Mouse (Mus musculus) intestine, embryonic 16.5 days (tissue): ENCODE measurements around the gene Mgst2. TPM values are rescaled to one million over a fixed set of nuclear protein-coding genes. Genes with fewer than 3 reads are reported as not detected.
A peak's percentile ranks its signal among the peaks of the same experiment; 100 is the strongest.

Source experiments
- ATAC-seq: fragments of 200-750 bp; cut with Nextera tagmentation; 2 replicates; pipeline ENCODE4 v1.8.0; 2017; ENCODE audit warnings: moderate TSS enrichment, moderate library complexity
- H3K27ac ChIP-seq: fragments of 300-500 bp; sonication (generic); 2 replicates; pipeline ENCODE4 v1.5.1; 2014; ENCODE audit warnings: mild to moderate bottlenecking, low read length
- H3K27me3 ChIP-seq: fragments of 300-500 bp; sonication (generic); replicated peaks from 2 replicates; pipeline ENCODE4 v1.6.1; 2014; ENCODE audit warnings: low read length, control low read depth, mixed read lengths; ENCODE audit not compliant: control insufficient read depth, insufficient read depth
- H3K36me3 ChIP-seq: fragments of 300-500 bp; sonication (generic); 2 replicates; pipeline ENCODE4 v1.6.1; 2014; ENCODE audit warnings: low read length, control low read depth; ENCODE audit not compliant: control insufficient read depth, insufficient read depth
- H3K4me1 ChIP-seq: fragments of 300-500 bp; sonication (generic); 2 replicates; pipeline ENCODE4 v1.6.1; 2014; ENCODE audit warnings: low read length, control low read depth, mixed read lengths; ENCODE audit not compliant: control insufficient read depth, insufficient read depth
- H3K4me2 ChIP-seq: fragments of 300-500 bp; sonication (generic); 2 replicates; pipeline ENCODE4 v1.6.1; 2014; ENCODE audit warnings: low read depth, low read length, control low read depth
- H3K4me3 ChIP-seq: fragments of 300-500 bp; sonication (generic); 2 replicates; pipeline ENCODE4 v1.5.1; 2014; ENCODE audit warnings: mild to moderate bottlenecking, low read length
- H3K9ac ChIP-seq: fragments of 300-500 bp; sonication (generic); 2 replicates; pipeline ENCODE4 v1.6.1; 2014; ENCODE audit warnings: low read depth, low read length
- H3K9me3 ChIP-seq: fragments of 300-500 bp; sonication (generic); 2 replicates; pipeline ENCODE4 v1.6.1; 2016; ENCODE audit warnings: low read length, control low read depth; ENCODE audit not compliant: control insufficient read depth
- WGBS: fragments of 180-500 bp; shearing (Covaris S2); extraction: QIAGEN DNeasy Blood & Tissue Kit; methylation state at CpG from one replicate; pipeline ENCODE4 v1.1.7; 2014; 5-methylcytosine and 5-hydroxymethylcytosine counted together
- polyA plus RNA-seq: library from polyadenylated mRNA; unstranded; fragments of >200 nt; fragmentation: Nextera tagmentation; extraction: Ambion mirVana; gene quantifications from 2 replicates; pipeline ENCODE4 v1.2.1, GENCODE M21; 2015

Gene Mgst2
- polyA plus RNA-seq, 1 experiment from 2014 or later: 49.8 TPM

- Histone ChIP-seq H3K9ac (no peak overlapping the region), H3K27me3 (no peaks in the 10 kb centered on the region), H3K4me2 (peak overlapping the region; percentile 4), H3K4me3 (no peak overlapping the region), H3K27ac (no peak overlapping the region), H3K36me3 (no peaks in the 10 kb centered on the region), H3K9me3 (no peaks in the 10 kb centered on the region), H3K4me1 (peaks cover 20% of the 10 kb centered on the region)
- ATAC-seq: no peak
- 50% methylated on average over 6 of the region's 6 CpGs for WGBS
These were observed 2.4 kb downstream of the Mgst2 start for GRCm38 (mm10) chr3:51662557-51662956.

DNA sequence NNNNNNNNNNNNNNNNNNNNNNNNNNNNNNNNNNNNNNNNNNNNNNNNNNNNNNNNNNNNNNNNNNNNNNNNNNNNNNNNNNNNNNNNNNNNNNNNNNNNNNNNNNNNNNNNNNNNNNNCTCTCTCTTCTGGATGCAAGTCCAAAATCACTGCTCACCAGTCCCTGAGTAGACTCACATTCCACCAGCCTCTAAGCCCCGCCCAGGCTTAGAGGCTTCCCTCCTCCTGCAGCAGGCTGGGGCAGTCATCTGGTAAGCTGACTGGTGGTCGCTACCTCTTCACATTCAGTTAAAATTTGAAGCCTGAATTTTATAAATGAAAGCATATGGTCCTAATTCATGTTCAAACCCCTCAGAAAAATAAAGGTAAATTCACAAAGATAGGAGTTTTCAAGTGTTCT is 8.4 kb downstream of the Mgst2 start:
- Histone ChIP-seq H3K4me2 (no peak overlapping the region), H3K9ac (no peak overlapping the region), H3K36me3 (no peaks in the 10 kb centered on the region), H3K4me1 (peaks cover 12% of the 10 kb centered on the region), H3K27ac (no peak overlapping the region), H3K9me3 (no peaks in the 10 kb centered on the region), H3K4me3 (no peak overlapping the region), H3K27me3 (no peaks in the 10 kb centered on the region)
- no peak for ATAC-seq
- WGBS: 53% methylated on average over 2 of the region's 2 CpGs

- Histone ChIP-seq H3K27me3 (no peaks in the 10 kb centered on the region), H3K4me1 (peaks cover 12% of the 10 kb centered on the region), H3K27ac (peak overlapping the region; percentile 40), H3K9me3 (no peaks in the 10 kb centered on the region), H3K36me3 (no peaks in the 10 kb centered on the region), H3K9ac (no peak overlapping the region), H3K4me3 (no peak overlapping the region), H3K4me2 (no peak overlapping the region)
- ATAC-seq: peak; percentile 47
- WGBS: 72% methylated on average over 5 of the region's 5 CpGs
These were observed 10.4 kb downstream of the Mgst2 start for GRCm38 (mm10) chr3:51670414-51671070.

GRCm38 (mm10) chr3:51671071-51671469 is 10.9 kb downstream of the Mgst2 start:
- H3K4me1 ChIP-seq: peaks cover 12% of the 10 kb centered on the region
- no peak overlapping the region for H3K9ac ChIP-seq
- H3K27me3 ChIP-seq: no peaks in the 10 kb centered on the region
- no peak overlapping the region for H3K4me2 ChIP-seq
- no peak overlapping the region for H3K4me3 ChIP-seq
- ATAC-seq: peak; percentile 61
- no peaks in the 10 kb centered on the region for H3K36me3 ChIP-seq
- H3K9me3 ChIP-seq: no peaks in the 10 kb centered on the region
- peak overlapping the region; percentile 40 for H3K27ac ChIP-seq
- whole genome bisulfite sequencing: 89% methylated on average over 1 of the region's 1 CpGs

- no peaks in the 10 kb centered on the region for H3K9me3 ChIP-seq
- no peaks in the 10 kb centered on the region for H3K36me3 ChIP-seq
- no peak overlapping the region for H3K4me3 ChIP-seq
- peak; percentile 52 for ATAC-seq
- no peak overlapping the region for H3K4me2 ChIP-seq
- peak overlapping the region; percentile 71; the same call in 1 of the 2 replicates for H3K27ac ChIP-seq
- WGBS: 49% methylated on average over 4 of the region's 4 CpGs
- H3K9ac ChIP-seq: no peak overlapping the region
- peaks cover 12% of the 10 kb centered on the region for H3K4me1 ChIP-seq
- H3K27me3 ChIP-seq: no peaks in the 10 kb centered on the region
These were observed 12.5 kb downstream of the Mgst2 start for GRCm38 (mm10) chr3:51672631-51673030.

DNA sequence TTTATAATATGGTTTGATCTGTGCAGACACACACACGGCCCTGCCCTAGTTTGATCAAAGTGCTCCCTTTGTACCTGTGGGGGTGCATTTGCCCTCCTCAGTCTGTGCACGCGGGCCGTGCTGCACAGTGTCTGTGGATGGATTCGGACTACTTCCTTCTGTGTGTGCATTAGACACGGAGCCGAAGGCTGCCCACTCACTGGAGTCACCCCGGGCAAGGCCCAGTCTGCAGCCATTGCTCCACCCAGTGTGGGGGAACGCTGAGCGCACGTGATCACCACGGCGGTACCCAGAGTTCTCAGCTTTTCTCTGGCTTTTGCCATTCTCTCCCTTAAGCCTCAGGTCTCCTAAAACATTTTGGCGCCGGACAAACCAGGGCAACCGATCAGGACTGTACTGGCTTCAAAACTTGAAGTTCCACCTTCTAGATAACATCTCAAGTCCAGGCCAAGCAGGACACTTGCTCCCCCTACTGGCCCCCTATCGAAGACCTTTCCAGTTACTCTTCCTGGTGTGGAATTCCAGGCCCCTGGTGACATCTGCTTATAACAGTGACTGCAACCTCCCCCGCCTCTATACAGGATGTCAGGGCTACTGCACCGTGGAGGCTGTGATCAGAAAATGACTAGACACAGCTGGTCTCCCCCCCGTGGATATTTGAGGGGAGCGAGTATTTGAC is 13.4 kb downstream of the Mgst2 start:
- Histone ChIP-seq H3K4me2 (no peak overlapping the region), H3K27me3 (no peaks in the 10 kb centered on the region), H3K27ac (peak overlapping the region; percentile 71), H3K4me1 (peaks cover 9% of the 10 kb centered on the region), H3K9ac (no peak overlapping the region), H3K4me3 (no peak overlapping the region), H3K36me3 (no peaks in the 10 kb centered on the region), H3K9me3 (no peaks in the 10 kb centered on the region)
- peak; percentile 41 for ATAC-seq
- 59% methylated on average over 21 of the region's 21 CpGs for WGBS

- ATAC-seq: no peak
- WGBS: 76% methylated on average over 3 of the region's 3 CpGs
- no peaks in the 10 kb centered on the region for H3K9me3 ChIP-seq
These were observed 14.8 kb downstream of the Mgst2 start for GRCm38 (mm10) chr3:51674963-51675362.

GRCm38 (mm10) chr3:51685539-51685938 is 25.4 kb downstream of the Mgst2 start:
- H3K4me2 ChIP-seq: no peak overlapping the region
- WGBS: 95% methylated on average over 6 of the region's 6 CpGs
- no peaks in the 10 kb centered on the region for H3K4me1 ChIP-seq
- H3K9ac ChIP-seq: no peak overlapping the region
- H3K27ac ChIP-seq: no peak overlapping the region
- no peaks in the 10 kb centered on the region for H3K27me3 ChIP-seq
- no peak overlapping the region for H3K4me3 ChIP-seq
- no peaks in the 10 kb centered on the region for H3K9me3 ChIP-seq
- peaks cover 9% of the 10 kb centered on the region; the same call in 1 of the 2 replicates for H3K36me3 ChIP-seq
- ATAC-seq: no peak

More at GRCm38 (mm10) chr3:51674963-51675362, 14.8 kb downstream of the Mgst2 start:
- H3K36me3 ChIP-seq: no peaks in the 10 kb centered on the region
- H3K27ac ChIP-seq: no peak overlapping the region
- H3K4me3 ChIP-seq: no peak overlapping the region
- H3K9ac ChIP-seq: no peak overlapping the region
- no peaks in the 10 kb centered on the region for H3K27me3 ChIP-seq
- peaks cover 8% of the 10 kb centered on the region for H3K4me1 ChIP-seq
- H3K4me2 ChIP-seq: no peak overlapping the region

GRCm38 (mm10) chr3:51686316-51686715 is 26.2 kb downstream of the Mgst2 start:
- Histone ChIP-seq H3K4me1 (no peaks in the 10 kb centered on the region), H3K9me3 (no peaks in the 10 kb centered on the region), H3K27ac (no peak overlapping the region), H3K27me3 (no peaks in the 10 kb centered on the region), H3K9ac (no peak overlapping the region), H3K4me3 (no peak overlapping the region), H3K4me2 (no peak overlapping the region), H3K36me3 (peaks cover 9% of the 10 kb centered on the region; the same call in 1 of the 2 replicates)
- no peak for ATAC-seq
- 74% methylated on average over 6 of the region's 6 CpGs for WGBS
